ENCODE assay signal across 16 mouse cellular contexts in the genomic region with DNA sequence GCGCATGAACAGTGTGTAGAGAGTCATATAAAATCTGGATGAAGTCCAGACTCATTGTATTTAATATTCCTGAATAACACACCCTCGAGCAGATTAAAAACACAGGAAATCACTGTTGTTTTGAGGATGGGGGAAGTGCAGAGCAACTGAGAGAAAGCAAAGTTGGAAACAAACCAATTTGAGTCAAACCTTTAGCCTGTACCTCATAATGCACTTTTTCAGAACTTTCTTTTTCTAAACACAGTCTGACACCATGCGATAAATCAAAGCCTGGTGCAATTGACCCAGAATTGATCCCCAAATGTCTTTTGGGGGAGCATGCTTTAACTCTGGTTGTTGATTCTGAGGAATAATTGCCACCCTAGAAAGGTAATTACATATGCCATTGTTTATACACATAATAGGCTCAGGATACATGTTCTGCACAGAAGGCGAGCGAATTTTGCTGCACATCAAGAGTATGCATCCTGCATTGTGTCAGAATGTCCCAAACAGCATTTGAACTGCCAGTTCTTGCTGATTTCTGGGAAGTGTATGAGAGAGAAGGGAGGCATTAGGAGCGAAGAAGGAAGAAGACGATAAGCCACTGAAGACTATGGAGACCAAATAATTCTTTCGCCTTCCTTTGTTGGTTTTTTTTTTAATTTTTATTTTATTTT.
DNase-seq lines count a peak whose midpoint lies in the region; ATAC-seq and TF ChIP-seq lines count a peak whose summit lies in the region.
"Had no signal": no experiment of that assay in that cellular context is flagged by ENCODE, and none has a peak within 500 bp of the region (broad histone marks: within the 10 kb centered on the region; RNA-seq: fewer than 3 reads in every experiment).

No protein-coding gene starts in this region.

- ATAC-seq in heart, embryonic 16.5 days (replicated peaks; ENCODE audit: extremely low read depth, insufficient read depth, low FRiP score), result 0 out of 2 replicates have a peak, but pooled peaks have one; percentile 14
- peak; percentile 17; the same call in 1 of the 2 replicates for ATAC-seq in lung, embryonic 14.5 days (ENCODE audit: insufficient read depth)
- no peak for ATAC-seq in forebrain, postnatal 0 days
- no peak for ATAC-seq in activated CD4-positive, CD25-positive, alpha-beta regulatory T cell, adult 4 months
- ATAC-seq: intestine, embryonic 16.5 days; liver, postnatal 0 days had no signal

- WGBS in heart, embryonic 16.5 days, result 79% methylated on average over 8 of the region's 8 CpGs
- WGBS in lung, embryonic 14.5 days, result 69% methylated on average over 8 of the region's 8 CpGs
- WGBS in forebrain, postnatal 0 days, result 34% methylated on average over 8 of the region's 8 CpGs

- H3K27ac ChIP-seq in heart, embryonic 16.5 days (ENCODE audit: low read length), result no peak overlapping the region
- H3K27ac ChIP-seq in lung, embryonic 14.5 days (ENCODE audit: low read depth), result no peak overlapping the region
- H3K27ac ChIP-seq in forebrain, postnatal 0 days (ENCODE audit: low read depth, low read length), result no peak overlapping the region

- no peak overlapping the region for H3K4me2 ChIP-seq in heart, embryonic 16.5 days (ENCODE audit: low read depth, low read length)
- no peak overlapping the region for H3K4me2 ChIP-seq in lung, embryonic 14.5 days
- no peak overlapping the region for H3K4me2 ChIP-seq in forebrain, postnatal 0 days (ENCODE audit: low read depth)
- H3K4me2 ChIP-seq: heart, embryonic 11.5 days had no signal

- no peak for TF ChIP-seq POLR2A in brain, embryonic 14.5 days (IDR thresholded peaks at IDR 0.05; ENCODE audit: borderline replicate concordance, extremely low read depth, insufficient read depth, insufficient read length, poor library complexity, severe bottlenecking)

- H3K4me1 ChIP-seq in heart, embryonic 16.5 days (ENCODE audit: control insufficient read depth, insufficient read depth, low read length), result no peaks in the 10 kb centered on the region
- H3K4me1 ChIP-seq in lung, embryonic 14.5 days (ENCODE audit: insufficient read depth), result no peaks in the 10 kb centered on the region; the same call in 1 of the 2 replicates
- peaks cover 10% of the 10 kb centered on the region; the same call in 1 of the 2 replicates for H3K4me1 ChIP-seq in forebrain, postnatal 0 days (ENCODE audit: insufficient read depth)

- H3K36me3 ChIP-seq in heart, embryonic 16.5 days (ENCODE audit: control insufficient read depth, insufficient read depth), result no peaks in the 10 kb centered on the region
- H3K36me3 ChIP-seq in lung, embryonic 14.5 days (ENCODE audit: insufficient read depth), result no peaks in the 10 kb centered on the region
- H3K36me3 ChIP-seq in forebrain, postnatal 0 days (ENCODE audit: insufficient read depth), result no peaks in the 10 kb centered on the region

- H3K9ac ChIP-seq in heart, embryonic 16.5 days (ENCODE audit: low read length), result no peak overlapping the region
- no peak overlapping the region for H3K9ac ChIP-seq in lung, embryonic 14.5 days
- H3K9ac ChIP-seq in forebrain, postnatal 0 days, result no peak overlapping the region
- H3K9ac ChIP-seq: liver, postnatal 0 days had no signal

- no peak for TF ChIP-seq CTCF in lung, embryonic 14.5 days (IDR thresholded peaks at IDR 0.05; ENCODE audit: low read depth)
- no peak for TF ChIP-seq CTCF in brain, embryonic 14.5 days (IDR thresholded peaks at IDR 0.05; ENCODE audit: borderline replicate concordance, extremely low read depth, insufficient read depth, insufficient read length)
- no peak for TF ChIP-seq CTCF in forebrain, postnatal 0 days (IDR thresholded peaks at IDR 0.05; ENCODE audit: low read depth)

- no peak for DNase-seq in heart, postnatal 4 days
- DNase-seq in lung, embryonic 14.5 days, result peak; percentile 51
- DNase-seq in lung, postnatal 4 days, result no peak
- peak; percentile 67 for DNase-seq in brain, embryonic 14.5 days (ENCODE audit: low read depth)
- DNase-seq in forebrain, postnatal 0 days, result peak; percentile 22
- DNase-seq in ovary, postnatal 36 days (ENCODE audit: low spot score), result no peak
- DNase-seq: adrenal gland, postnatal 14 days; cerebellum, adult 8-10 months; gastrocnemius, postnatal 25 days; liver, postnatal 0 days; thymus, postnatal 25 days had no signal

- no peaks in the 10 kb centered on the region for H3K27me3 ChIP-seq in heart, embryonic 16.5 days (ENCODE audit: control insufficient read depth, insufficient read depth, low read length)
- H3K27me3 ChIP-seq in lung, embryonic 14.5 days (ENCODE audit: insufficient read depth, low read length), result no peaks in the 10 kb centered on the region
- no peaks in the 10 kb centered on the region for H3K27me3 ChIP-seq in forebrain, postnatal 0 days (ENCODE audit: insufficient read depth, low read length)
- H3K27me3 ChIP-seq: CH12.LX had no signal

- no peaks in the 10 kb centered on the region for H3K9me3 ChIP-seq in heart, embryonic 16.5 days (replicated peaks; ENCODE audit: control insufficient read depth, low read length)
- no peaks in the 10 kb centered on the region for H3K9me3 ChIP-seq in lung, embryonic 14.5 days (ENCODE audit: low read depth, low read length)
- no peaks in the 10 kb centered on the region for H3K9me3 ChIP-seq in forebrain, postnatal 0 days (ENCODE audit: low read length)

- no peak overlapping the region for H3K4me3 ChIP-seq in heart, embryonic 16.5 days (ENCODE audit: low read length)
- no peak overlapping the region for H3K4me3 ChIP-seq in lung, embryonic 14.5 days (ENCODE audit: low read depth, low read length)
- H3K4me3 ChIP-seq in forebrain, postnatal 0 days (ENCODE audit: low read depth, low read length), result no peak overlapping the region

Comparison
In these comparisons a context has a peak if more than half of its experiments do, and no peak if none do; other contexts are left out.
1. DNase-seq: peak in lung, embryonic 14.5 days (single experiment), brain, embryonic 14.5 days (single experiment) and forebrain, postnatal 0 days (single experiment); none in heart, postnatal 4 days (single experiment), lung, postnatal 4 days (0 of 2) and ovary, postnatal 36 days (single experiment).
2. ATAC-seq: peak in heart, embryonic 16.5 days (single experiment) and lung, embryonic 14.5 days (single experiment); none in forebrain, postnatal 0 days (single experiment) and activated CD4-positive, CD25-positive, alpha-beta regulatory T cell, adult 4 months (single experiment).